Mouse (Mus musculus): Measurements from ENCODE around the gene Ndufs8. TPM values are rescaled to one million over a fixed set of nuclear protein-coding genes. Genes with fewer than 3 reads are reported as not detected.

Ndufs8 gene
- polyA plus RNA-seq, 1 experiment from 2014 or later, result 330 TPM

DNA sequence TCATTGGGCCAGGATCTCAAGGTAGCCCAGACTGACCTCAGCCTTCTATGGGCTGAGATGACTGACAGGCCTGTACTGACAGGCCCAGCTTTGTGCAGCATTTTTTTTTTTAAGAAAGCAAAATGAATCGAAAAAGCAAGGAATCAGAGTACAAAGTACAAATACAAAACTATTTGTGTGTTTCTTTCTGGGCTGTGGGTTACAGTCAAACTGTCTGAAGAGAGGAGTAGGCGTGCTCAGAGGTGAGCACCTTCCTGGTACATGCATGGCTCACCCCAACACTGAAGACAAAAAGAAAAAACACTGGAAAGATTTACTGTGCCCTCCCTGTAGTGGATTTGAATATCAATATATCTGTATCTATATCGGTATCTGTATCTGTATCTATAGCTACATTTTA lies 35.2 kb upstream of the Ndufs8 start:
- Histone ChIP-seq H3K4me3 (replicated peaks) (no peak overlapping the region), H3K9me3 (replicated peaks) (no peaks in the 10 kb centered on the region), H3K27me3 (replicated peaks) (peaks cover 11% of the 10 kb centered on the region; the same call in 1 of the 2 replicates), H3K27ac (replicated peaks) (no peak overlapping the region), H3K4me2 (no peak overlapping the region), H3K9ac (replicated peaks) (no peak overlapping the region), H3K36me3 (no peaks in the 10 kb centered on the region), H3K4me1 (no peaks in the 10 kb centered on the region)
- 84% methylated on average over 3 of the region's 3 CpGs for WGBS
- ATAC-seq (ENCODE audit: low FRiP score), result no peak

- Histone ChIP-seq H3K9me3 (replicated peaks) (no peaks in the 10 kb centered on the region), H3K27ac (replicated peaks) (no peak overlapping the region), H3K4me3 (replicated peaks) (no peak overlapping the region), H3K9ac (replicated peaks) (no peak overlapping the region), H3K36me3 (no peaks in the 10 kb centered on the region), H3K4me1 (no peaks in the 10 kb centered on the region), H3K4me2 (no peak overlapping the region), H3K27me3 (replicated peaks) (peaks cover 11% of the 10 kb centered on the region; the same call in 1 of the 2 replicates)
- 19% methylated on average over 2 of the region's 2 CpGs for WGBS
- peak; percentile 63 for ATAC-seq (ENCODE audit: low FRiP score)
These were observed 34.1 kb upstream of the Ndufs8 start for GRCm38 (mm10) chr19:3946715-3947114.

GRCm38 (mm10) chr19:3945872-3946564 lies 33.4 kb upstream of the Ndufs8 start:
- H3K4me3 ChIP-seq (replicated peaks), result no peak overlapping the region
- no peak for ATAC-seq (ENCODE audit: low FRiP score)

GRCm38 (mm10) chr19:3942986-3943735 lies 30.6 kb upstream of the Ndufs8 start:
- H3K4me3 ChIP-seq (replicated peaks), result no peak overlapping the region
- 23% methylated on average over 27 of the region's 27 CpGs for WGBS

More at GRCm38 (mm10) chr19:3945872-3946564, 33.4 kb upstream of the Ndufs8 start:
- Histone ChIP-seq H3K27ac (replicated peaks) (no peak overlapping the region), H3K27me3 (replicated peaks) (peaks cover 11% of the 10 kb centered on the region; the same call in 1 of the 2 replicates), H3K4me1 (no peaks in the 10 kb centered on the region), H3K4me2 (no peak overlapping the region), H3K36me3 (no peaks in the 10 kb centered on the region), H3K9me3 (replicated peaks) (no peaks in the 10 kb centered on the region), H3K9ac (replicated peaks) (no peak overlapping the region)
- 39% methylated on average over 10 of the region's 10 CpGs for WGBS

GRCm38 (mm10) chr19:3942315-3942714 lies 29.7 kb upstream of the Ndufs8 start:
- WGBS, result 87% methylated on average over 7 of the region's 7 CpGs
- no peak for ATAC-seq (ENCODE audit: low FRiP score)
- peaks cover 11% of the 10 kb centered on the region; the same call in 1 of the 2 replicates for H3K27me3 ChIP-seq (replicated peaks)
- no peaks in the 10 kb centered on the region for H3K4me1 ChIP-seq
- H3K36me3 ChIP-seq, result no peaks in the 10 kb centered on the region
- no peaks in the 10 kb centered on the region for H3K9me3 ChIP-seq (replicated peaks)
- no peak overlapping the region for H3K27ac ChIP-seq (replicated peaks)
- H3K4me2 ChIP-seq, result no peak overlapping the region
- H3K9ac ChIP-seq (replicated peaks), result no peak overlapping the region
- H3K4me3 ChIP-seq (replicated peaks), result no peak overlapping the region

More at GRCm38 (mm10) chr19:3942986-3943735, 30.6 kb upstream of the Ndufs8 start:
- peak overlapping the region; percentile 26; the same call in 1 of the 2 replicates for H3K4me2 ChIP-seq
- no peaks in the 10 kb centered on the region for H3K4me1 ChIP-seq
- no peak overlapping the region for H3K9ac ChIP-seq (replicated peaks)
- no peaks in the 10 kb centered on the region for H3K36me3 ChIP-seq
- ATAC-seq (ENCODE audit: low FRiP score), result no peak
- peaks cover 11% of the 10 kb centered on the region; the same call in 1 of the 2 replicates for H3K27me3 ChIP-seq (replicated peaks)
- H3K27ac ChIP-seq (replicated peaks), result no peak overlapping the region
- H3K9me3 ChIP-seq (replicated peaks), result no peaks in the 10 kb centered on the region

DNA sequence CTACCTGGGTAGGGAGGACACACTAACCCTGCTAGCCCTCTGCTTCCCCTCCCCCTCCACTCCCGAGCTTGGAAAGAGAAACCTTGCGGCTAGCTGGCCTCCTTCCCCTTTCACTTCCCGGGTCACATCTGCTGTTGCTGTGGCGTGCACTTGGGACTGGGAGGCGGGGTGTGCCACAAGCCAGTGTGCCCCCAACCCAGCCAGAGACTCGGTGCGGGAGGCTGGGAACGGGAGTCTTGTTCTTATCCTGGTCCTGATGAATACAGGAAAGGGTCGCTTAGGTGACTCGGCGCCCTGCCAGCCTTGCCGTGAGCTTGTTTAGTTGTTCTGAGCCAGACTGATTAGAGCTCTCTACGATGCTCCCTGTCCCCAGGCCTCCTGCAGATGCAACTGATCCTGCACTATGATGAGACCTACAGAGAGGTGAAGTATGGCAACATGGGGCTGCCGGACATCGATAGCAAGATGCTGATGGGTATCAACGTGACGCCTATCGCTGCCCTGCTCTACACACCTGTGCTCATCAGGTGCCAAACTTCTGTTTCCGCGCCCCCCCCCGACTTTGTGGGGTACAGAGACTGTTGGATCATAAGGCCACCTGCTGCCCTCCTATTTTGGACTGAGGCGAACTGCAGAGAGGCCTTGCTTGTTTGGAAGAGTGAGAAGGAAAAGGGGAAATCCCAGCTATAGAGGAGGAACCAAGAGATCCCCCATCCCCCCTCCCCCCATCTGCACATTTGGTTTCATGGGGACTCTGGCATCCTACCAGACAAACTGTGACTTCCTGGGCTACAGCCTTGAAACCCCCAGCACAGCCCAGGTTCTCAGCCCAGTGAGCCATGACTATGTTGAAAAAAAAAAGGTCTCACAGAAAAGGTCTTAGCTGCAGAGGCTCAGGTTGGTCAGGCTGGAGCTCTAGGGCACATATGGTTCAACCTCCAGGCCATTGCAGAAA lies 23.6 kb upstream of the Ndufs8 start:
- ATAC-seq (ENCODE audit: low FRiP score), result peak; percentile 11; the same call in 1 of the 2 replicates
- Histone ChIP-seq H3K4me3 (replicated peaks) (peak overlapping the region; percentile 42), H3K9me3 (replicated peaks) (no peaks in the 10 kb centered on the region), H3K4me1 (peaks cover 16% of the 10 kb centered on the region), H3K27ac (replicated peaks) (no peak overlapping the region), H3K27me3 (replicated peaks) (peaks cover 14% of the 10 kb centered on the region), H3K9ac (replicated peaks) (peak overlapping the region; percentile 53), H3K4me2 (peak overlapping the region; percentile 76), H3K36me3 (no peaks in the 10 kb centered on the region)
- 10% methylated on average over 22 of the region's 22 CpGs for WGBS

DNA sequence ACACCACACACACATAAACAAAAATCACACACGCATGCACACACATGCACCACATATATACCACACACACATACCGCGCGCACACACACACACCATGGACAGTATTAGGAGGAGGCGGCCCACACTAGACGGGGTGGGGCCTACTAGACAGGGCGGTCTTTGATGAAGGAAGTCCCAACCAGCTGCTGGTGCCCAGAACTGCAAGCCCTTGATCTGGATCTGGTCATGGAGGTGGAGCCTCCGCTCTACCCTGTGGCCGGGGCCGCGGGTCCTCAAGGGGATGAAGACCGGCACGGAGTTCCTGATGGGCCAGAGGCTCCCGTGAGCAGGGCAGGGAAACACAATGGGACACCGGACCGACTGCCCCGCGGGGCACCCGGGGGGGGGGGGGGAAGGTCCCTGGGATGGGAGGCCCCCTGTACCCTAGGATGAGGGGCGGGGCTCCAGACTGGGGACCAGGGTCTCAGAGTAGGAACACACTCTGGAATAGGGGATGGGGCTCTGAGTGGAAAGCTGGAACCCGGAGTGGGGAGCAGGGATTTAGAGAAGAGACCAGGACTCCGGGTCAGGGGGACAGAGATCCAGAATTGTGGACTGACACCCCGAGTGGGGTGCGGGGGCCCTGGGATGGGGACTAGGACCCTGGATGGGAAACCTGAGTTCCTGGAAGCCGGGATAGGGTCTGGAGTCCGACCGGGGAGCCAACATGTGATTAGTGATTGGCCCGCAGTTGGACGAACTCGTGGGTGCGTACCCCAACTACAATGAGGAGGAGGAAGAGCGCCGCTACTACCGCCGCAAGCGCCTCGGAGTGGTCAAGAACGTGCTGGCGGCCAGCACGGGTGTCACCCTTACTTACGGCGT lies 22.7 kb upstream of the Ndufs8 start, which contains the start of gene Unc93b1:
Gene Unc93b1 (plus strand): TSS at position 155 of the 864 bp plus-strand sequence.
- peak within 1 kb of the TSS; percentile 76 for H3K4me2 ChIP-seq
- H3K36me3 ChIP-seq, result no peaks in the 10 kb centered on the region
- WGBS, result 7% methylated on average over 37 of the region's 42 CpGs
- H3K4me3 ChIP-seq (replicated peaks), result peak within 1 kb of the TSS; percentile 42
- H3K27me3 ChIP-seq (replicated peaks), result peaks cover 14% of the 10 kb centered on the region
- H3K27ac ChIP-seq (replicated peaks), result no peak within 1 kb of the TSS
- H3K9me3 ChIP-seq (replicated peaks), result no peaks in the 10 kb centered on the region
- H3K9ac ChIP-seq (replicated peaks), result peak within 1 kb of the TSS; percentile 53
- ATAC-seq (ENCODE audit: low FRiP score), result peak; percentile 63
- H3K4me1 ChIP-seq, result peaks cover 24% of the 10 kb centered on the region

DNA sequence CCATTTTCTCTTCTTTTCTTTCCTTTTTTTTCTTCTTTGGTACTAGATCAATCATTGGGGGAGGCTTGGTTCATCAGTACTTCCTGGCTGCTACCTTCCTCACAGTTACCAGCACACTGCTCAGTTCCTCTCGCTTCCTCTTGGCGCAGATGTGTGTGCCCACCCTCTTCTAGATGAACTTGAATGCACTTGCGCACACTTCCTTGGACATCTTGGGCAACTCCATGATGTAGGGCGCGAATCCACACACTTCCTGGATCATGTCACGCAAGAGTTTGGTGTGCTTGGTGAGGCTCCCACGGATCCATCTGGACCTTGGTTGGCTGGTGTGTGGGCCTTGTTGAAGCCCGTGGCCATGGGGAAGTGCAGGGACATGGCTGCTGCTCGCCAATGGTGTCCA lies 19.1 kb upstream of the Ndufs8 start:
- 92% methylated on average over 9 of the region's 9 CpGs for WGBS
- Histone ChIP-seq H3K4me2 (no peak overlapping the region), H3K27ac (replicated peaks) (no peak overlapping the region), H3K9me3 (replicated peaks) (no peaks in the 10 kb centered on the region), H3K9ac (replicated peaks) (no peak overlapping the region), H3K27me3 (replicated peaks) (peaks cover 14% of the 10 kb centered on the region), H3K36me3 (no peaks in the 10 kb centered on the region), H3K4me3 (replicated peaks) (no peak overlapping the region), H3K4me1 (peaks cover 35% of the 10 kb centered on the region)
- no peak for ATAC-seq (ENCODE audit: low FRiP score)

DNA sequence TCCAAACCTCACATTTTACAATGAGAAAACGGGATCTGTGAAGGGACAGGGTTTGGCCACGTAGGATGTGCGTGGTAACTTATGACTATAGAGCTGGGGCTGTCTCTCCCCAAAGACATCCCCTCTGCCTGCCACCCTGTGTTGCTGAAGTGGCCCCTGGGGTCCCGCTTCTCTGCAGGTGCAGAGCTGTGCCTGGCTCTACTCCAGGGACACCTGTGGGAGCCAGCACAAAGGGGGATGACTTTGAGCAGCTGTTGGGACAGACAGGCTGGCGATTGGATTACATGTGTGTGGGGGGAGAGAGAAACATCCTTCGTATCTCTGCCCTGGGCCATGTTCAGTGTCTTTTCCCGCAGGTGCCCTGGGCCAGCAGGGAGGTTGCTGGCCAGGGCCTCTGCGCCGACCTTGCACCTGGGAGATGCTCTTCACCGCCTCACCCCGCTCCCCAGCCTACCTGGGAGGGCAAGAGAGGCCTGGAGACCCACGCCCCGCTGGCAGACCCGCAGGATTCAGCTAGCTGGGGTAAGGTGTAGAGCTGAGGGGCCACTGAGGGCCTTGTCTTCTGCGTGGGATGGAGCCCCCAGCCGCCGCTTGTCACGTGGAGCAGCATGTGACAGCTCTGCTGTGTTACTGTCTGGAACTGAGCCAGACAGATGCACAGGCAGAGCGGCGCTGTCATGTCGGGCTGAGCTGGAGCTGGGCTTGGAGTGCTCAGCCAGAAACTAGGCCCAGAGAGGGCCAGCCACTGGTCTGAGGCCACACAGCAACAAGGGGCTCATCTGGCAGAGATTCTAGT lies 17.9 kb upstream of the Ndufs8 start:
- Histone ChIP-seq H3K4me1 (peaks cover 25% of the 10 kb centered on the region), H3K27me3 (replicated peaks) (peaks cover 6% of the 10 kb centered on the region), H3K27ac (replicated peaks) (peak overlapping the region; percentile 76), H3K4me2 (no peak overlapping the region), H3K4me3 (replicated peaks) (no peak overlapping the region), H3K9me3 (replicated peaks) (no peaks in the 10 kb centered on the region), H3K9ac (replicated peaks) (no peak overlapping the region), H3K36me3 (no peaks in the 10 kb centered on the region)
- no peak for ATAC-seq (ENCODE audit: low FRiP score)
- WGBS, result 69% methylated on average over 21 of the region's 21 CpGs

Measured in neural tube, embryonic 15.5 days (tissue).